ENCODE assay signal across 9 mouse cellular contexts in the genomic region with DNA sequence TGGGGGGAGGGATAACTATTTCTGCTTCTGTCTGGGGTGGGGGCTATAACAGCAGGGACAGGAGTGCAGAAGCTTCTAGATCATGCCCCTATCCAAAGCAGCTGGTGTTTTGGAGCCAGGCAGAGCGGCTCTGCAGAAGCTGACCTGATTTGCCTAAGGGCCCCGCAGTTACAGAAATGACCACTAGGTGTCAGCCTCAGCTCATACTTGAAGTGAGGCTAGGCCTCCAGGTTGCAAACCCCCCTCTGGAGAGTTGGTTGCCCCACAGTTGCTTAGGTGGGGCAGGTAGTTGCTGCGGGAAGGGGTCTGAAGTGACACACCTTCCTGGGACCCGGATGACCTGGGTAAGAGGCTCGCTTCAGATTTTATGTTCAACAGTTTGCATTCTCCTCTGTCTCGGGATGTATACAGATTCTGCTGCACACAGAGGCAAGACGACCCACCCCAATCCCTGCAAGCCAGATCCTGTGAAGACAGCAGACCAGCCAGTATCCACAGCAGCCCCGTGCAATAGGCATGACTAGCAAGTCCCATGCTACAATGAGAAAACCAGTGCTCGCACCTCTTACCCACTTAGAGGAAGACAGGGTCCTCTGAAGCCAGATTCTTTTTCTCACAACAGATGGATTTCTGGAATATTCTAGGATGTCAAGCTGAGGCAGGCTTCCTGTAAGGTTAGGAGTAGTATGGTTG. TPM values are rescaled to one million over a fixed set of nuclear protein-coding genes. Genes with fewer than 3 reads are reported as not detected.
DNase-seq lines count a peak whose midpoint lies in the region; ATAC-seq and TF ChIP-seq lines count a peak whose summit lies in the region.
"Had no signal": no experiment of that assay in that cellular context is flagged by ENCODE, and none has a peak within 500 bp of the region (broad histone marks: within the 10 kb centered on the region; RNA-seq: fewer than 3 reads in every experiment).

No protein-coding gene starts in this region.

- H3K9ac ChIP-seq in ES-Bruce4 (ENCODE audit: low read depth, poor library complexity, severe bottlenecking), result no peak overlapping the region
- H3K9ac ChIP-seq in embryonic facial prominence, embryonic 14.5 days (ENCODE audit: low read depth, low read length), result no peak overlapping the region
- 0 out of 2 replicates have a peak overlapping the region, but pooled peaks have one; percentile 0 for H3K9ac ChIP-seq in heart, embryonic 12.5 days
- H3K9ac ChIP-seq: limb, embryonic 12.5 days had no signal

- WGBS in bone marrow, adult 2 months, result 32% methylated on average over 9 of the region's 9 CpGs
- 17% methylated on average over 9 of the region's 9 CpGs for WGBS in embryonic facial prominence, embryonic 14.5 days
- 27% methylated on average over 9 of the region's 9 CpGs for WGBS in heart, embryonic 12.5 days

- 0 out of 2 replicates have a peak, but pooled peaks have one; percentile 15 for TF ChIP-seq EP300 in ES-Bruce4 (IDR thresholded peaks at IDR 0.05; ENCODE audit: insufficient read depth, low read depth, low read length)

- DNase-seq in embryonic facial prominence, embryonic 14.5 days (ENCODE audit: low spot score), result peak; percentile 86
- peak; percentile 76 to 92 for DNase-seq in layer of hippocampus, adult 8-10 months (ENCODE audit: low spot score in 2 of 2)
- peak; percentile 82 to 89 for DNase-seq in lung, postnatal 4 days
- DNase-seq in right cerebral cortex, postnatal 10 days (ENCODE audit: low spot score in 2 of 2), result peak; percentile 90 to 92
- DNase-seq in urinary bladder, postnatal 14 days (ENCODE audit: low spot score), result peak; percentile 87

- H3K4me3 ChIP-seq in ES-Bruce4 (ENCODE audit: low read depth, low read length), result no peak overlapping the region
- H3K4me3 ChIP-seq in bone marrow, adult 2 months (replicated peaks; ENCODE audit: control insufficient read depth, low read depth, low read length), result no peak overlapping the region
- no peak overlapping the region for H3K4me3 ChIP-seq in embryonic facial prominence, embryonic 14.5 days (ENCODE audit: low read depth, low read length)
- no peak overlapping the region for H3K4me3 ChIP-seq in heart, embryonic 12.5 days
- H3K4me3 ChIP-seq: limb, embryonic 12.5 days had no signal

- peaks cover 7% of the 10 kb centered on the region for H3K4me1 ChIP-seq in ES-Bruce4 (ENCODE audit: control insufficient read depth, insufficient read depth, low read length)
- no peaks in the 10 kb centered on the region for H3K4me1 ChIP-seq in bone marrow, adult 2 months (ENCODE audit: control insufficient read depth, insufficient read depth, low read length)
- H3K4me1 ChIP-seq in embryonic facial prominence, embryonic 14.5 days (ENCODE audit: control insufficient read depth, insufficient read depth, low read length), result peaks cover 20% of the 10 kb centered on the region
- H3K4me1 ChIP-seq in heart, embryonic 12.5 days (replicated peaks), result peaks cover 64% of the 10 kb centered on the region

- H3K36me3 ChIP-seq in ES-Bruce4 (ENCODE audit: control insufficient read depth, insufficient read depth, low read length, poor library complexity, severe bottlenecking), result no peaks in the 10 kb centered on the region
- no peaks in the 10 kb centered on the region for H3K36me3 ChIP-seq in embryonic facial prominence, embryonic 14.5 days (ENCODE audit: control insufficient read depth, insufficient read depth, low read length)
- no peaks in the 10 kb centered on the region for H3K36me3 ChIP-seq in heart, embryonic 12.5 days
- H3K36me3 ChIP-seq: limb, embryonic 12.5 days had no signal

- ATAC-seq in embryonic facial prominence, embryonic 14.5 days (ENCODE audit: low read depth), result peak; percentile 45
- ATAC-seq in heart, embryonic 12.5 days (ENCODE audit: insufficient number of reproducible peaks, low FRiP score), result no peak

- no peaks in the 10 kb centered on the region for H3K27me3 ChIP-seq in ES-Bruce4 (ENCODE audit: control insufficient read depth, insufficient read depth, low read length, poor library complexity, severe bottlenecking)
- H3K27me3 ChIP-seq in embryonic facial prominence, embryonic 14.5 days (replicated peaks; ENCODE audit: control insufficient read depth, insufficient read depth, low read length), result peaks cover 13% of the 10 kb centered on the region
- H3K27me3 ChIP-seq in heart, embryonic 12.5 days (replicated peaks), result peaks cover 30% of the 10 kb centered on the region

- no peak for TF ChIP-seq POLR2A in ES-Bruce4 (IDR thresholded peaks at IDR 0.05; ENCODE audit: insufficient read depth, low read length)
- no peak for TF ChIP-seq POLR2A in bone marrow, adult 2 months (IDR thresholded peaks at IDR 0.05; ENCODE audit: borderline replicate concordance, control insufficient read depth, low read depth, low read length)

- TF ChIP-seq CTCF in ES-Bruce4 (IDR thresholded peaks at IDR 0.05; ENCODE audit: low read depth, low read length), result peak; percentile 79
- peak; percentile 84 for TF ChIP-seq CTCF in bone marrow, adult 2 months (IDR thresholded peaks at IDR 0.05; ENCODE audit: control insufficient read depth, insufficient read depth, low read length)

- no peak overlapping the region for H3K27ac ChIP-seq in ES-Bruce4 (ENCODE audit: insufficient read depth, low read length)
- H3K27ac ChIP-seq in bone marrow, adult 2 months (ENCODE audit: control insufficient read depth, insufficient read depth, low read depth, low read length, poor library complexity), result no peak overlapping the region
- no peak overlapping the region for H3K27ac ChIP-seq in embryonic facial prominence, embryonic 14.5 days (replicated peaks; ENCODE audit: low read depth, low read length)
- no peak overlapping the region for H3K27ac ChIP-seq in heart, embryonic 12.5 days (ENCODE audit: poor library complexity, severe bottlenecking)
- H3K27ac ChIP-seq: limb, embryonic 12.5 days had no signal

- no peaks in the 10 kb centered on the region for H3K9me3 ChIP-seq in ES-Bruce4 (replicated peaks; ENCODE audit: control insufficient read depth, insufficient read depth, low read length, poor library complexity, severe bottlenecking)
- H3K9me3 ChIP-seq in embryonic facial prominence, embryonic 14.5 days (ENCODE audit: control insufficient read depth, low read length), result no peaks in the 10 kb centered on the region
- no peaks in the 10 kb centered on the region for H3K9me3 ChIP-seq in heart, embryonic 12.5 days (replicated peaks)
- H3K9me3 ChIP-seq: limb, embryonic 12.5 days had no signal

- no peak overlapping the region for H3K4me2 ChIP-seq in embryonic facial prominence, embryonic 14.5 days (ENCODE audit: low read depth, low read length)
- no peak overlapping the region for H3K4me2 ChIP-seq in heart, embryonic 12.5 days
- H3K4me2 ChIP-seq: limb, embryonic 12.5 days had no signal

RNA-seq across cellular contexts. Expression of gene 1600014C23Rik, which starts 2.3 kb away (rescaled TPM):
- not detected in 2 replicates for polyA plus RNA-seq in ES-Bruce4 (2011; ENCODE audit: insufficient read depth, insufficient read length, low read depth, missing spikeins)
- polyA plus RNA-seq in bone marrow, adult 2 months (2011; ENCODE audit: insufficient read depth, insufficient read length, low replicate concordance, missing spikeins), result not detected in 2 replicates
- not detected in 2 replicates for polyA plus RNA-seq in embryonic facial prominence, embryonic 14.5 days (2014; fragmentation: Nextera tagmentation; extraction: Ambion mirVana)
- polyA plus RNA-seq in heart, embryonic 12.5 days (2016; fragmentation: Nextera tagmentation; extraction: Ambion mirVana), result 0.61 TPM in 1 of 2 replicates, not detected in the other
- total RNA-seq in layer of hippocampus, adult 8-10 months (2022), result not detected
- polyA plus RNA-seq: limb, embryonic 12.5 days had no signal

RNA-seq across cellular contexts. Expression of gene Tmem63b, which starts 44.6 kb away (rescaled TPM):
- 112 and 129 TPM in 2 replicates for polyA plus RNA-seq in ES-Bruce4 (2011; ENCODE audit: insufficient read depth, insufficient read length, low read depth, missing spikeins)
- polyA plus RNA-seq in bone marrow, adult 2 months (2011; ENCODE audit: insufficient read depth, insufficient read length, low replicate concordance, missing spikeins), result 16.2 and 19.1 TPM in 2 replicates
- polyA plus RNA-seq in embryonic facial prominence, embryonic 14.5 days (2014; fragmentation: Nextera tagmentation; extraction: Ambion mirVana), result 30.4 and 32.9 TPM in 2 replicates
- 41.2 and 41.4 TPM in 2 replicates for polyA plus RNA-seq in heart, embryonic 12.5 days (2016; fragmentation: Nextera tagmentation; extraction: Ambion mirVana)
- total RNA-seq in layer of hippocampus, adult 8-10 months (2022), result 100 to 1,000 TPM; 160 to 184 (median 166) TPM

RNA-seq across cellular contexts. Expression of gene Mrpl14, which starts 45.2 kb away (rescaled TPM):
- polyA plus RNA-seq in ES-Bruce4 (2011; ENCODE audit: insufficient read depth, insufficient read length, low read depth, missing spikeins), result 31.8 and 42.7 TPM in 2 replicates
- polyA plus RNA-seq in bone marrow, adult 2 months (2011; ENCODE audit: insufficient read depth, insufficient read length, low replicate concordance, missing spikeins), result 43.4 and 56.4 TPM in 2 replicates
- 146 and 148 TPM in 2 replicates for polyA plus RNA-seq in embryonic facial prominence, embryonic 14.5 days (2014; fragmentation: Nextera tagmentation; extraction: Ambion mirVana)
- polyA plus RNA-seq in heart, embryonic 12.5 days (2016; fragmentation: Nextera tagmentation; extraction: Ambion mirVana), result 128 and 129 TPM in 2 replicates
- total RNA-seq in layer of hippocampus, adult 8-10 months (2022), result 10 to 100 TPM; 36.8 to 48.9 (median 39.1) TPM
